Mouse (Mus musculus): ENCODE results near the gene Fbxw9.
"Not testable (repeated sequence)": the region's sequence is repeated elsewhere in the genome, so short reads cannot be mapped to it uniquely, and the experiment has no call there.

The Fbxw9 gene

GRCm38 (mm10) chr8:85036718-85037365 lies 23.0 kb upstream of the Fbxw9 start, which contains the start of gene Tnpo2:
TSS of gene Tnpo2 (plus strand) at chr8:85036915.
- peak; percentile 88 to 91 for DNase-seq (ENCODE audit: low spot score in 2 of 2)

GRCm38 (mm10) chr8:85037366-85037680 lies 22.5 kb upstream of the Fbxw9 start:
- DNase-seq (ENCODE audit: low spot score in 2 of 2), result no peak

GRCm38 (mm10) chr8:85037681-85038531 lies 21.9 kb upstream of the Fbxw9 start:
- DNase-seq (ENCODE audit: low spot score in 2 of 2), result peak in 1 of 2 experiments; percentile 52

GRCm38 (mm10) chr8:85043619-85044018 lies 16.2 kb upstream of the Fbxw9 start:
- DNase-seq (ENCODE audit: low spot score in 2 of 2), result no peak

GRCm38 (mm10) chr8:85057367-85057766 lies 2.5 kb upstream of the Fbxw9 start:
- no peak for DNase-seq (ENCODE audit: low spot score in 2 of 2)

GRCm38 (mm10) chr8:85062603-85063002 lies 2.7 kb downstream of the Fbxw9 start:
- no peak for DNase-seq (ENCODE audit: low spot score in 2 of 2)

GRCm38 (mm10) chr8:85065213-85065612 lies 5.4 kb downstream of the Fbxw9 start:
- no peak for DNase-seq (ENCODE audit: low spot score in 2 of 2)

GRCm38 (mm10) chr8:85067155-85067554 lies 7.3 kb downstream of the Fbxw9 start:
- DNase-seq (ENCODE audit: low spot score in 2 of 2), result no peak

GRCm38 (mm10) chr8:85067982-85068381 lies 8.1 kb downstream of the Fbxw9 start, which contains the start of gene Gm5741:
TSS of gene Gm5741 (minus strand) at chr8:85067982.
- no peak for DNase-seq (ENCODE audit: low spot score in 2 of 2)

- no peak for DNase-seq (ENCODE audit: low spot score in 2 of 2)
Measured at GRCm38 (mm10) chr8:85071041-85071440, 11.2 kb downstream of the Fbxw9 start.

GRCm38 (mm10) chr8:85071514-85072281 lies 11.8 kb downstream of the Fbxw9 start, which contains the start of gene Dhps:
TSS of gene Dhps (plus strand) at chr8:85071757.
- DNase-seq (ENCODE audit: low spot score in 2 of 2), result peak; percentile 88 to 91

- DNase-seq (ENCODE audit: low spot score in 2 of 2), result no peak
Measured at GRCm38 (mm10) chr8:85072364-85072929, 12.6 kb downstream of the Fbxw9 start.

- no peak for DNase-seq (ENCODE audit: low spot score in 2 of 2)
Measured at GRCm38 (mm10) chr8:85073041-85073612, 13.3 kb downstream of the Fbxw9 start.

- DNase-seq (ENCODE audit: low spot score in 2 of 2), result no peak
Measured at GRCm38 (mm10) chr8:85074167-85074566, 14.3 kb downstream of the Fbxw9 start.

- no peak for DNase-seq (ENCODE audit: low spot score in 2 of 2)
Measured at GRCm38 (mm10) chr8:85074617-85075016, 14.8 kb downstream of the Fbxw9 start.

GRCm38 (mm10) chr8:85076001-85076400 lies 16.1 kb downstream of the Fbxw9 start:
- DNase-seq (ENCODE audit: low spot score in 2 of 2), result no peak

- DNase-seq (ENCODE audit: low spot score in 2 of 2), result peak in 1 of 2 experiments; percentile 77
Measured at GRCm38 (mm10) chr8:85076993-85077392, 17.1 kb downstream of the Fbxw9 start.

GRCm38 (mm10) chr8:85080214-85080531 lies 20.3 kb downstream of the Fbxw9 start:
- DNase-seq (ENCODE audit: low spot score in 2 of 2), result no peak

GRCm38 (mm10) chr8:85080532-85081215 lies 20.8 kb downstream of the Fbxw9 start, which contains the start of gene Wdr83os:
TSS of gene Wdr83os (plus strand) at chr8:85080740.
- DNase-seq (ENCODE audit: low spot score in 2 of 2), result peak in 1 of 2 experiments; percentile 50

- no peak for DNase-seq (ENCODE audit: low spot score in 2 of 2)
Measured at GRCm38 (mm10) chr8:85081216-85081555, 21.3 kb downstream of the Fbxw9 start, which contains the start of gene Wdr83. TSS of gene Wdr83 (minus strand) at chr8:85081306.

- not testable (repeated sequence) for DNase-seq (ENCODE audit: low spot score in 2 of 2)
Measured at GRCm38 (mm10) chr8:85082169-85082568, 22.3 kb downstream of the Fbxw9 start.
